Mouse (Mus musculus) CD8-positive naive resting alpha-beta T cell, adult 57 days (primary cell): ENCODE data around the gene Cop1. TPM values are rescaled to one million over a fixed set of nuclear protein-coding genes. Genes with fewer than 3 reads are reported as not detected.

Experiments used
- total RNA-seq: library from RNA; stranded (reverse); gene quantifications from one replicate; pipeline ENCODE4 v1.2.4, GENCODE M21; 2023

Gene Cop1
- total RNA-seq: 96.9 TPM

DNA sequence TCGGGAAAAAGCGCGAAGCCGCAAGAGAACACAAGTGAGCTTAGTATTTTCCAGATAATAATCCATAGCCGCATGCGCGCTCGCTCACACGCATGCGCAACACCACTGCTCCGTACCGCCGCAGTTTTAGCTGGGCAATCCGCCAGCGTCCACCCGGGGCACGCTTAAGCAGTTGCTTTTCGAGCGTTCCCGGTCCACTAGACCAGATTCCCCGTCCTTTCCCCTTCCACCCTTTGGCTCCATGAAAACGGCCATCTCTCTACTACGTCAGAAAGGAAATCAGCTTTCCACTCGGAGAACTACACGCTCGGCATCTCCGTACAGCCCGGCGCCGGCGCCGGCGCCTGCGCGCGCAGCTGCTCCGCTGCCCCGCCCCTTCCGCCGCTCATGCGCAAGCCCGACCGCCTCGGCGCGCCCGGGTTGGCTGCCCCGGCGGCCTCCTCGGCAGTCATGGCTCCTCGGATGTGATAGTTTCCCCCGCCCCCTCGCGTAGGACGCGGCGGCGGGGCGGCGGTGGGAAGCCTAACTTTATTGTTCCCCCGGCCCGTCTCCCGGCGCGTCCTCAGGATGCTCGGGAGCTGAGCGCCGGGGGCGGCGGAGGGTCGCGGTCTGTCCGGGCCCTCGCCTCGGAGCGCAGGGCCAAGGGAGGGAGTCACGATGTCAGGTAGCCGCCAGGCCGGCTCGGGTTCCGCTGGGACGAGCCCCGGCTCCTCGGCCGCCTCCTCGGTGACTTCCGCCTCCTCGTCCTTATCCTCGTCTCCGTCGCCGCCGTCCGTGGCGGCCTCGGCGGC, at the start of gene Cop1:
Cop1 (plus strand) TSS at position 540 of the 791 bp plus-strand sequence.

